16 mouse cellular contexts compared by ENCODE assay signal in the genomic region with DNA sequence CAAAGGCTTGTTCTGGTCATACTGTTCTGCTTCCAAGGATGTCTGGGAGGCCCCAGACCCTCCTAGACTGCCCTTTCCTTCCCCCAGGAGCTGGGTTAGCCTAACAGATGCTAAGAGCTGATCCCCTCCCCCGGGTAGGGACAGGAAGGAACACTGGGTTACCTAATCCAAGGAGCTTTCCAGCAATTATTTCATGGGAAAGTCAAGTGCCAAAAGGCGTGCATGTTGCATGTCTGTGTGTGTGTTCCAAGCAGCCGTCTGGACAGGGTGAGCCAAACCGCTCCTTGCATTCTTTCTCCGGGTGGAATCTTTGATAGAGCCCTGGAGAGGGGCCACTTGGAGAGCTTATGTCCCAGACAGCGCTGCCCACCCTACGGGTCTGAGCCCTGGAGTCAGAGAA. TPM values are rescaled to one million over a fixed set of nuclear protein-coding genes. Genes with fewer than 3 reads are reported as not detected.
A peak's percentile ranks its signal among the peaks of the same experiment; 100 is the strongest.
DNase-seq lines count a peak whose midpoint lies in the region; ATAC-seq lines count a peak whose summit lies in the region.
"Had no signal": no experiment of that assay in that cellular context is flagged by ENCODE, and none has a peak within 500 bp of the region (broad histone marks: within the 10 kb centered on the region; RNA-seq: fewer than 3 reads in every experiment).

No protein-coding gene starts in this region.

- H3K9me3 ChIP-seq in heart, embryonic 16.5 days (replicated peaks; ENCODE audit: control insufficient read depth, low read length), result no peaks in the 10 kb centered on the region
- no peaks in the 10 kb centered on the region for H3K9me3 ChIP-seq in hindbrain, embryonic 14.5 days (ENCODE audit: control insufficient read depth, low read length)
- no peaks in the 10 kb centered on the region for H3K9me3 ChIP-seq in forebrain, embryonic 11.5 days (ENCODE audit: control insufficient read depth, low read length)

- peak; percentile 12; the same call in 1 of the 2 replicates for ATAC-seq in heart, embryonic 16.5 days (replicated peaks; ENCODE audit: extremely low read depth, insufficient read depth, low FRiP score)
- no peak for ATAC-seq in hindbrain, embryonic 14.5 days (ENCODE audit: low FRiP score)
- no peak for ATAC-seq in forebrain, embryonic 11.5 days (replicated peaks; ENCODE audit: low FRiP score)

- no peaks in the 10 kb centered on the region for H3K27me3 ChIP-seq in heart, embryonic 16.5 days (ENCODE audit: control insufficient read depth, insufficient read depth, low read length)
- H3K27me3 ChIP-seq in hindbrain, embryonic 14.5 days (ENCODE audit: control insufficient read depth, insufficient read depth, low read length), result peaks cover 23% of the 10 kb centered on the region
- no peaks in the 10 kb centered on the region; the same call in 1 of the 2 replicates for H3K27me3 ChIP-seq in forebrain, embryonic 11.5 days (ENCODE audit: control insufficient read depth, insufficient read depth, low read length)

- peak overlapping the region; percentile 42 for H3K9ac ChIP-seq in heart, embryonic 16.5 days (ENCODE audit: low read length)
- no peak overlapping the region for H3K9ac ChIP-seq in hindbrain, embryonic 14.5 days
- H3K9ac ChIP-seq in forebrain, embryonic 11.5 days (ENCODE audit: low read length), result no peak overlapping the region

- H3K4me1 ChIP-seq in heart, embryonic 16.5 days (ENCODE audit: control insufficient read depth, insufficient read depth, low read length), result peaks cover 80% of the 10 kb centered on the region
- H3K4me1 ChIP-seq in hindbrain, embryonic 14.5 days (replicated peaks; ENCODE audit: control insufficient read depth, insufficient read depth, low read length), result peaks cover 17% of the 10 kb centered on the region
- peaks cover 9% of the 10 kb centered on the region for H3K4me1 ChIP-seq in forebrain, embryonic 11.5 days (replicated peaks; ENCODE audit: control insufficient read depth, insufficient read depth, low read length)

- DNase-seq in gastrocnemius, adult 18-20 months (ENCODE audit: low spot score), result peak; percentile 77
- DNase-seq in gastrocnemius, postnatal 10 days, result no peak
- DNase-seq in heart, adult 11 months, result peak; percentile 99
- peak; percentile 58 for DNase-seq in lung, postnatal 14 days
- no peak for DNase-seq in hindbrain, embryonic 14.5 days (ENCODE audit: low spot score)
- no peak for DNase-seq in forebrain, embryonic 11.5 days (ENCODE audit: low spot score)
- no peak for DNase-seq in ovary, adult 18-20 months (ENCODE audit: low spot score)
- DNase-seq: cerebellum, adult 2 months; kidney, adult 9 months; left cerebral cortex, postnatal 4 days; midbrain, embryonic 14.5 days had no signal

- peak overlapping the region; percentile 17; the same call in 1 of the 2 replicates for H3K4me3 ChIP-seq in heart, embryonic 16.5 days (ENCODE audit: low read length)
- no peak overlapping the region for H3K4me3 ChIP-seq in hindbrain, embryonic 14.5 days (replicated peaks; ENCODE audit: low read length)
- H3K4me3 ChIP-seq in forebrain, embryonic 11.5 days (ENCODE audit: low read depth, low read length), result no peak overlapping the region

- WGBS in heart, embryonic 16.5 days, result 37% methylated on average over 7 of the region's 7 CpGs
- 81% methylated on average over 7 of the region's 7 CpGs for WGBS in hindbrain, embryonic 14.5 days
- 81% methylated on average over 7 of the region's 7 CpGs for WGBS in forebrain, embryonic 11.5 days

- peak overlapping the region; percentile 81 for H3K27ac ChIP-seq in heart, embryonic 16.5 days (ENCODE audit: low read length)
- H3K27ac ChIP-seq in hindbrain, embryonic 14.5 days, result no peak overlapping the region
- H3K27ac ChIP-seq in forebrain, embryonic 11.5 days (ENCODE audit: low read depth, low read length), result no peak overlapping the region

- no peaks in the 10 kb centered on the region for H3K36me3 ChIP-seq in heart, embryonic 16.5 days (ENCODE audit: control insufficient read depth, insufficient read depth)
- no peaks in the 10 kb centered on the region for H3K36me3 ChIP-seq in hindbrain, embryonic 14.5 days (replicated peaks; ENCODE audit: control insufficient read depth, insufficient read depth)
- no peaks in the 10 kb centered on the region for H3K36me3 ChIP-seq in forebrain, embryonic 11.5 days (ENCODE audit: control insufficient read depth, insufficient read depth, low read length)
- H3K36me3 ChIP-seq: G1E had no signal

- peak overlapping the region; percentile 40 for H3K4me2 ChIP-seq in heart, embryonic 16.5 days (ENCODE audit: low read depth, low read length)
- no peak overlapping the region for H3K4me2 ChIP-seq in hindbrain, embryonic 14.5 days (replicated peaks)
- H3K4me2 ChIP-seq in forebrain, embryonic 11.5 days (ENCODE audit: low read depth, low read length, severe bottlenecking), result no peak overlapping the region

RNA-seq across cellular contexts. Expression of a gene that starts 1.5 kb away (rescaled TPM):
- 100 to 1,000 TPM; 311 to 327 TPM for total RNA-seq in gastrocnemius, adult 18-20 months (2021)
- 100 to 1,000 TPM; 145 to 153 TPM for total RNA-seq in gastrocnemius, postnatal 10 days (2021)
- 115 and 121 TPM in 2 replicates for polyA plus RNA-seq in heart, embryonic 16.5 days (2015; fragmentation: Nextera tagmentation; extraction: Ambion mirVana)
- polyA plus RNA-seq in hindbrain, embryonic 14.5 days (2014; fragmentation: Nextera tagmentation; extraction: Ambion mirVana), result 4.6 and 4.8 TPM in 2 replicates
- polyA plus RNA-seq in forebrain, embryonic 11.5 days (2014; fragmentation: Nextera tagmentation; extraction: Ambion mirVana), result 5.0 and 7.0 TPM in 2 replicates
- polyA plus RNA-seq: G1E had no signal

RNA-seq across cellular contexts. Expression of a gene that starts 22.3 kb away (rescaled TPM):
- 1 to 10 TPM; 2.1 to 2.3 TPM for total RNA-seq in gastrocnemius, adult 18-20 months (2021)
- under 1 TPM in 1 of 2 experiments, not detected in 1; 0.28 TPM for total RNA-seq in gastrocnemius, postnatal 10 days (2021)
- polyA plus RNA-seq in heart, embryonic 16.5 days (2015; fragmentation: Nextera tagmentation; extraction: Ambion mirVana), result 0.17 TPM in 1 of 2 replicates, not detected in the other
- 0.11 TPM in 1 of 2 replicates, not detected in the other for polyA plus RNA-seq in hindbrain, embryonic 14.5 days (2014; fragmentation: Nextera tagmentation; extraction: Ambion mirVana)
- not detected in 2 replicates for polyA plus RNA-seq in forebrain, embryonic 11.5 days (2014; fragmentation: Nextera tagmentation; extraction: Ambion mirVana)
- total RNA-seq: left cerebral cortex, postnatal 4 days had no signal
- polyA plus RNA-seq: G1E; hindbrain, embryonic 11.5 days; midbrain, embryonic 14.5 days had no signal

RNA-seq across cellular contexts. Expression of a gene that starts 28.1 kb away (rescaled TPM):
- 10 to 100 TPM; 54.7 to 63.3 TPM for total RNA-seq in gastrocnemius, adult 18-20 months (2021)
- total RNA-seq in gastrocnemius, postnatal 10 days (2021), result 10 to 100 TPM; 74.5 to 75.9 TPM
- polyA plus RNA-seq in heart, embryonic 16.5 days (2015; fragmentation: Nextera tagmentation; extraction: Ambion mirVana), result 70.2 and 81.8 TPM in 2 replicates
- 54.1 and 63.3 TPM in 2 replicates for polyA plus RNA-seq in hindbrain, embryonic 14.5 days (2014; fragmentation: Nextera tagmentation; extraction: Ambion mirVana)
- polyA plus RNA-seq in forebrain, embryonic 11.5 days (2014; fragmentation: Nextera tagmentation; extraction: Ambion mirVana), result 165 and 166 TPM in 2 replicates

RNA-seq across cellular contexts. Expression of a gene that starts 50.8 kb away (rescaled TPM):
- 1 to 10 TPM; 1.6 to 3.4 TPM for total RNA-seq in gastrocnemius, adult 18-20 months (2021)
- total RNA-seq in gastrocnemius, postnatal 10 days (2021), result 1 to 10 TPM; 1.2 to 1.4 TPM
- 1.7 and 2.5 TPM in 2 replicates for polyA plus RNA-seq in heart, embryonic 16.5 days (2015; fragmentation: Nextera tagmentation; extraction: Ambion mirVana)
- polyA plus RNA-seq in hindbrain, embryonic 14.5 days (2014; fragmentation: Nextera tagmentation; extraction: Ambion mirVana), result 9.9 and 10.1 TPM in 2 replicates
- 5.2 and 5.3 TPM in 2 replicates for polyA plus RNA-seq in forebrain, embryonic 11.5 days (2014; fragmentation: Nextera tagmentation; extraction: Ambion mirVana)
- total RNA-seq: G1E had no signal
- polyA plus RNA-seq: G1E; liver, embryonic 16.5 days; small intestine, adult 2 months had no signal

Comparison
In these comparisons a context has a peak if more than half of its experiments do, and no peak if none do; other contexts are left out.
1. DNase-seq: peak in gastrocnemius, adult 18-20 months (single experiment), heart, adult 11 months (single experiment) and lung, postnatal 14 days (single experiment); none in gastrocnemius, postnatal 10 days (single experiment), hindbrain, embryonic 14.5 days (single experiment), forebrain, embryonic 11.5 days (single experiment) and ovary, adult 18-20 months (single experiment).
2. RNA of a gene that starts 1.5 kb away (polyA plus RNA-seq): 115 to 121 TPM in heart, embryonic 16.5 days; 5.0 to 7.0 TPM in forebrain, embryonic 11.5 days and 4.6 to 4.8 TPM in hindbrain, embryonic 14.5 days; every median in the first group is over 10 times any median in the second.